Mouse (Mus musculus) spleen, embryonic (tissue): ENCODE measurements around the gene Rnf133.

ENCODE experiments used
- CTCF ChIA-PET: fragments of 350-600 bp; sonication (Branson Sonifier 250); formaldehyde crosslinking; loops from one replicate; lab custom pipeline; 2022; lab: Charles Lee

Rnf133 gene

GRCm38 (mm10) chr6:23650205-23650604 is at the start of gene Rnf133:
Gene Rnf133, minus strand, starts transcription at chr6:23650305.
- CTCF ChIA-PET: no interaction called here

- CTCF ChIA-PET: no interaction called here
Measured at GRCm38 (mm10) chr6:23678172-23678571, 28.1 kb upstream of the Rnf133 start.

GRCm38 (mm10) chr6:23655036-23655435 is 4.9 kb upstream of the Rnf133 start, which contains the start of gene Rnf148:
Gene Rnf148, minus strand, starts transcription at chr6:23655136.
- CTCF ChIA-PET: no interaction called here

- CTCF ChIA-PET: no interaction called here
Measured at GRCm38 (mm10) chr6:23648732-23649131, 1.4 kb downstream of the Rnf133 start.

GRCm38 (mm10) chr6:23647627-23648247 is 2.4 kb downstream of the Rnf133 start:
- CTCF ChIA-PET: no interaction called here

- CTCF ChIA-PET: no interaction called here
Measured at GRCm38 (mm10) chr6:23637081-23637480, 13.0 kb downstream of the Rnf133 start.

GRCm38 (mm10) chr6:23635208-23635607 is 14.9 kb downstream of the Rnf133 start:
- CTCF ChIA-PET: no interaction called here

GRCm38 (mm10) chr6:23634016-23634415 is 16.1 kb downstream of the Rnf133 start:
- CTCF ChIA-PET: no interaction called here

- CTCF ChIA-PET: no interaction called here
Measured at GRCm38 (mm10) chr6:23630465-23630864, 19.6 kb downstream of the Rnf133 start.
